Mouse (Mus musculus): ENCODE measurements around the gene Pex1. TPM values are rescaled to one million over a fixed set of nuclear protein-coding genes. Genes with fewer than 3 reads are reported as not detected.
A peak's percentile ranks its signal among the peaks of the same experiment; 100 is the strongest.

The Pex1 gene
- total RNA-seq (2014; fragmentation: Nextera tagmentation) (34.4 and 48.0 TPM in 2 replicates), total RNA-seq (2017) (27.4 and 29.0 TPM in 2 replicates), polyA plus RNA-seq (2012) (3.9 and 4.9 TPM in 2 replicates)

DNA sequence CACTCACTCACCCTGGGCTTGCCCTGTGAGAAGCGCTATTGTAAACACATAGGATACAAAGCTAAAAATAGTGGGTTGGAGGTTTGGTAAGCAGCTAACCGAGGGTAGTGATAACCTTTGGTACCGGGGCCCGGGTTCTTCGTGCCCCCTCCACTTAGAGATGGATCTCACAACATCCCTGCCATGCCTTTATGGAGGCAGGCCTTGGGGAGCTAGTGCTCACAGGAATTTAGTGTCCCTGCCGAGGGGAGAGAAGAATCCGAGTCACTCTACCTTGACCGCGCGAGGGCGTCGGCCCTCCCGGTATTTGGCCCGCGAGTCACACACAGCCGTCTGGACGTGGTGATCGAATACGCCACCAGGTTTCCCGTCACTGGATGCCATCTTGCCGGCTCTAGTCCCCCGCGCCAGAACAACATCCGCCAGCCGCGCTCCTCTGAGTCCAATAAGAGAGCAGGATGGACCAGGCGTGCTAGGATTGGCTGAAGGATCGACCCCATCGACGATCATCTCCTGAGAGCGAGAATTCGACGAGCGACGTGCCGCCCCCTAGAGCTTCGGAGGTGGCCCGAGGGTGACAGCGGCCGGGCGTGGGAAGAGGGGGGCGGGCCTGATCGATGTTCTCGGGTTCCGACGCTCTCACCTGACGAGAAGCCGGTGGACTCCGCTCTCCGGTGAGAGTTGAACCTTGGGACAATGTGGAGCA lies at the start of gene Pex1:
TSS of gene Pex1 (plus strand) at position 374 of the 706 bp plus-strand sequence.
- no peak for TF ChIP-seq POLR2AphosphoS5 (IDR thresholded peaks at IDR 0.05; ENCODE audit: insufficient replicate concordance, low read depth, low read length)
- TF ChIP-seq CTCF (IDR thresholded peaks at IDR 0.05; ENCODE audit: low read depth, low read length) = no peak
- no peak for TF ChIP-seq GATA1 (IDR thresholded peaks at IDR 0.05; ENCODE audit: borderline replicate concordance, low read length)
- TF ChIP-seq TAL1 (conservative IDR thresholded peaks at IDR 0.05; ENCODE audit: low read depth, low read length) = no peak
- TF ChIP-seq GATA2 (IDR thresholded peaks at IDR 0.05; ENCODE audit: borderline replicate concordance, low read depth, low read length) = no peak
- Histone ChIP-seq H3K9me3 (replicated peaks) (no peaks in the 10 kb centered on the region), H3K36me3 (replicated peaks) (peaks cover 54% of the 10 kb centered on the region), H3K4me3 (ENCODE audit: low read depth, low read length) (peak within 1 kb of the TSS; percentile 82), H3K4me1 (ENCODE audit: insufficient read depth, low read depth, low read length) (peaks cover 34% of the 10 kb centered on the region), H3K27me3 (ENCODE audit: insufficient read depth, low read length) (no peaks in the 10 kb centered on the region)
- DNase-seq (ENCODE audit: low spot score) (peak; percentile 99), ATAC-seq (ENCODE audit: extremely low read depth, insufficient number of reproducible peaks, low FRiP score, poor library complexity, severe bottlenecking) (peak; percentile 97)

DNA sequence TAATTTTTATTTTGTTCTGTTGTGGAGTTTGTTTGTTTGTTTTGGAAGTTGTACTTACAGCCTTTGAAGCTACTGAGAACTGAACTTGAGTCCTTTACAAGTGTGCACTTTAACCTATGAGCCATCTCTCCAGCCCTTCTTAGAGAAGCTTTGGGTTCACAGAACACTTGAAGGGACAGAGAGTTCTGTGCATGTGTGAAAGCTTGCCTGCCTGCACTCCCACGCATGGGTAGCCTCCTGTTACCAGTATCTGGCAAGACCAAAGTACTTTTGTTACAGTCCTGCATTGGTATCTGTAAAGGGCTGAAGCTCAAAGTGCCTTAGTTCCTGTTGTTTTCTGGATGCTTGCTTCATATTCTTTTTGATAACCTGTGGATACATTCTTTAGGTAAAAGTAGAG lies 49.6 kb upstream of the Pex1 start:
- Histone ChIP-seq H3K4me3 (ENCODE audit: low read depth, low read length) (no peak overlapping the region), H3K36me3 (replicated peaks) (peaks cover 41% of the 10 kb centered on the region), H3K9me3 (replicated peaks) (no peaks in the 10 kb centered on the region), H3K27me3 (ENCODE audit: insufficient read depth, low read length) (no peaks in the 10 kb centered on the region), H3K4me1 (ENCODE audit: insufficient read depth, low read depth, low read length) (peaks cover 48% of the 10 kb centered on the region)
- no peak for TF ChIP-seq GATA1 (IDR thresholded peaks at IDR 0.05; ENCODE audit: borderline replicate concordance, low read length)
- no peak for TF ChIP-seq GATA2 (IDR thresholded peaks at IDR 0.05; ENCODE audit: borderline replicate concordance, low read depth, low read length)
- TF ChIP-seq TAL1 (conservative IDR thresholded peaks at IDR 0.05; ENCODE audit: low read depth, low read length) = no peak
- no peak for TF ChIP-seq POLR2AphosphoS5 (IDR thresholded peaks at IDR 0.05; ENCODE audit: insufficient replicate concordance, low read depth, low read length)
- no peak for TF ChIP-seq CTCF (IDR thresholded peaks at IDR 0.05; ENCODE audit: low read depth, low read length)
- DNase-seq (ENCODE audit: low spot score) (no peak), ATAC-seq (ENCODE audit: extremely low read depth, insufficient number of reproducible peaks, low FRiP score, poor library complexity, severe bottlenecking) (no peak)

- Histone ChIP-seq H3K36me3 (replicated peaks) (peaks cover 54% of the 10 kb centered on the region), H3K4me3 (ENCODE audit: low read depth, low read length) (no peak overlapping the region), H3K9me3 (replicated peaks) (no peaks in the 10 kb centered on the region), H3K4me1 (ENCODE audit: insufficient read depth, low read depth, low read length) (peaks cover 15% of the 10 kb centered on the region), H3K27me3 (ENCODE audit: insufficient read depth, low read length) (no peaks in the 10 kb centered on the region)
- ATAC-seq (ENCODE audit: extremely low read depth, insufficient number of reproducible peaks, low FRiP score, poor library complexity, severe bottlenecking) (no peak), DNase-seq (ENCODE audit: low spot score) (no peak)
- TF ChIP-seq POLR2AphosphoS5 (IDR thresholded peaks at IDR 0.05; ENCODE audit: insufficient replicate concordance, low read depth, low read length) = no peak
- no peak for TF ChIP-seq CTCF (IDR thresholded peaks at IDR 0.05; ENCODE audit: low read depth, low read length)
- no peak for TF ChIP-seq GATA1 (IDR thresholded peaks at IDR 0.05; ENCODE audit: borderline replicate concordance, low read length)
- no peak for TF ChIP-seq GATA2 (IDR thresholded peaks at IDR 0.05; ENCODE audit: borderline replicate concordance, low read depth, low read length)
- no peak for TF ChIP-seq TAL1 (conservative IDR thresholded peaks at IDR 0.05; ENCODE audit: low read depth, low read length)
Measured at GRCm38 (mm10) chr5:3551481-3551880, 44.4 kb upstream of the Pex1 start.

GRCm38 (mm10) chr5:3554198-3554597 lies 41.7 kb upstream of the Pex1 start:
- H3K36me3 ChIP-seq (replicated peaks) = peaks cover 59% of the 10 kb centered on the region
- DNase-seq (ENCODE audit: low spot score) (no peak), ATAC-seq (ENCODE audit: extremely low read depth, insufficient number of reproducible peaks, low FRiP score, poor library complexity, severe bottlenecking) (no peak)
- peaks cover 8% of the 10 kb centered on the region; the same call in 1 of the 2 replicates for H3K4me1 ChIP-seq (ENCODE audit: insufficient read depth, low read depth, low read length)
- TF ChIP-seq TAL1 (conservative IDR thresholded peaks at IDR 0.05; ENCODE audit: low read depth, low read length) = no peak
- no peak for TF ChIP-seq GATA1 (IDR thresholded peaks at IDR 0.05; ENCODE audit: borderline replicate concordance, low read length)
- TF ChIP-seq GATA2 (IDR thresholded peaks at IDR 0.05; ENCODE audit: borderline replicate concordance, low read depth, low read length) = no peak
- no peaks in the 10 kb centered on the region for H3K9me3 ChIP-seq (replicated peaks)
- no peaks in the 10 kb centered on the region for H3K27me3 ChIP-seq (ENCODE audit: insufficient read depth, low read length)
- H3K4me3 ChIP-seq (ENCODE audit: low read depth, low read length) = no peak overlapping the region

DNA sequence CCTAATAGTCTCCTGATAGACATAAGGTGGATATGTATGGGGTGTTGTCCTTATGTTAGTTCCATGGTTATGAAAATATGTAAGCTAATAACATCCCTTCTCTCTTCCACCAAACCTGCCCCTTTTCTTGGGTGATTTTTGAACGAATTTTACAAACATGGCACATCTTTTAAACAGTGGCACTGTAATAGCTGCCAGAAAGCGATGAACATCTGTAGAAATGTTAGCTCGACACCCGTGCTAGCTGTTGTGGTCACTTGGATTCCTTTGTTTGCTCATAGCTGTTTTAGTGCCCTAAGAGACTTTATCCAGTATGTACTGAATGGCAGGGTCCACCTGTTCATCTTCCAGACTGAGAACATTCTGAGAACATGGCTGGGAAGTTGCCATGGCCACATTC lies 24.6 kb upstream of the Pex1 start, which contains the start of gene 1700109H08Rik:
TSS of gene 1700109H08Rik (plus strand) at position 301 of the 400 bp plus-strand sequence.
- Histone ChIP-seq H3K36me3 (replicated peaks) (peaks cover 92% of the 10 kb centered on the region), H3K9me3 (replicated peaks) (peaks cover 8% of the 10 kb centered on the region), H3K4me3 (ENCODE audit: low read depth, low read length) (no peak within 1 kb of the TSS), H3K4me1 (ENCODE audit: insufficient read depth, low read depth, low read length) (peaks cover 12% of the 10 kb centered on the region; the same call in 1 of the 2 replicates), H3K27me3 (ENCODE audit: insufficient read depth, low read length) (no peaks in the 10 kb centered on the region)
- DNase-seq (ENCODE audit: low spot score) (no peak), ATAC-seq (ENCODE audit: extremely low read depth, insufficient number of reproducible peaks, low FRiP score, poor library complexity, severe bottlenecking) (no peak)
- no peak for TF ChIP-seq GATA1 (IDR thresholded peaks at IDR 0.05; ENCODE audit: borderline replicate concordance, low read length)
- no peak for TF ChIP-seq CTCF (IDR thresholded peaks at IDR 0.05; ENCODE audit: low read depth, low read length)

GRCm38 (mm10) chr5:3574825-3575224 lies 21.0 kb upstream of the Pex1 start:
- peaks cover 95% of the 10 kb centered on the region for H3K36me3 ChIP-seq (replicated peaks)
- DNase-seq (ENCODE audit: low spot score) = no peak
- H3K27me3 ChIP-seq (ENCODE audit: insufficient read depth, low read length) = no peaks in the 10 kb centered on the region
- peaks cover 8% of the 10 kb centered on the region for H3K9me3 ChIP-seq (replicated peaks)
- peaks cover 12% of the 10 kb centered on the region; the same call in 1 of the 2 replicates for H3K4me1 ChIP-seq (ENCODE audit: insufficient read depth, low read depth, low read length)
- TF ChIP-seq CTCF (IDR thresholded peaks at IDR 0.05; ENCODE audit: low read depth, low read length) = no peak
- TF ChIP-seq TAL1 (conservative IDR thresholded peaks at IDR 0.05; ENCODE audit: low read depth, low read length) = no peak
- no peak for TF ChIP-seq GATA1 (IDR thresholded peaks at IDR 0.05; ENCODE audit: borderline replicate concordance, low read length)
- TF ChIP-seq GATA2 (IDR thresholded peaks at IDR 0.05; ENCODE audit: borderline replicate concordance, low read depth, low read length) = no peak
- no peak for TF ChIP-seq POLR2AphosphoS5 (IDR thresholded peaks at IDR 0.05; ENCODE audit: insufficient replicate concordance, low read depth, low read length)
- H3K4me3 ChIP-seq (ENCODE audit: low read depth, low read length) = no peak overlapping the region
- no peak for ATAC-seq (ENCODE audit: extremely low read depth, insufficient number of reproducible peaks, low FRiP score, poor library complexity, severe bottlenecking)
